Mouse (Mus musculus) hindbrain, embryonic 10.5 days (tissue): ENCODE measurements around the gene Suclg1. TPM values are rescaled to one million over a fixed set of nuclear protein-coding genes. Genes with fewer than 3 reads are reported as not detected.

ENCODE experiments used
- DNase-seq: peaks from one replicate; pipeline ENCODE4 v3.0.0-alpha.2; 2017; ENCODE audit warnings: low spot score
- H3K27ac ChIP-seq: fragments of 300-500 bp; sonication (generic); 2 replicates; pipeline ENCODE4 v1.5.1; 2016; ENCODE audit warnings: mild to moderate bottlenecking, moderate library complexity
- H3K27me3 ChIP-seq: fragments of 300-500 bp; sonication (generic); 2 replicates; pipeline ENCODE4 v1.6.1; 2016; ENCODE audit warnings: mild to moderate bottlenecking; ENCODE audit not compliant: poor library complexity, insufficient read depth, severe bottlenecking
- H3K36me3 ChIP-seq: fragments of 300-500 bp; sonication (generic); 2 replicates; pipeline ENCODE4 v1.6.1; 2016; ENCODE audit warnings: mild to moderate bottlenecking, moderate library complexity
- H3K4me1 ChIP-seq: fragments of 300-500 bp; sonication (generic); replicated peaks from 2 replicates; pipeline ENCODE4 v1.6.1; 2016; ENCODE audit warnings: mild to moderate bottlenecking
- H3K4me3 ChIP-seq: fragments of 300-500 bp; sonication (generic); 2 replicates; pipeline ENCODE4 v1.5.1; 2016; ENCODE audit warnings: mild to moderate bottlenecking, moderate library complexity
- H3K9me3 ChIP-seq: fragments of 300-500 bp; sonication (generic); 2 replicates; pipeline ENCODE4 v1.6.1; 2016; ENCODE audit warnings: mild to moderate bottlenecking, moderate library complexity
- WGBS: fragments of 180-500 bp; shearing (Covaris S2); methylation state at CpG from one replicate; pipeline ENCODE4 v1.1.7; 2016; 5-methylcytosine and 5-hydroxymethylcytosine counted together
- polyA plus RNA-seq: library from polyadenylated mRNA; unstranded; fragments of >200 nt; fragmentation: Nextera tagmentation; extraction: Ambion mirVana; gene quantifications from 2 replicates; pipeline ENCODE4 v1.2.1, GENCODE M21; 2016

Suclg1 gene
- polyA plus RNA-seq = 167 and 179 TPM in 2 replicates

- no peaks in the 10 kb centered on the region for H3K27me3 ChIP-seq
- H3K9me3 ChIP-seq = no peaks in the 10 kb centered on the region
- no peaks in the 10 kb centered on the region for H3K36me3 ChIP-seq
- H3K4me3 ChIP-seq = peak within 1 kb of the TSS; percentile 87
- peaks cover 12% of the 10 kb centered on the region for H3K4me1 ChIP-seq
- under 1% methylated on average over 58 of the region's 58 CpGs for WGBS
- peak; percentile 86 for DNase-seq
- H3K27ac ChIP-seq = peak within 1 kb of the TSS; percentile 93
Measured at GRCm38 (mm10) chr6:73248237-73249048, at the start of gene Suclg1. Gene Suclg1 (plus strand): TSS chr6:73248382.

- WGBS = 78% methylated on average over 2 of the region's 2 CpGs
- no peak overlapping the region for H3K4me3 ChIP-seq
- no peaks in the 10 kb centered on the region for H3K27me3 ChIP-seq
- H3K27ac ChIP-seq = no peak overlapping the region
- H3K9me3 ChIP-seq = 0 out of 2 replicates have a peak, but pooled peaks cover 2% of the 10 kb centered on the region
- H3K36me3 ChIP-seq = no peaks in the 10 kb centered on the region
- DNase-seq = no peak
- no peaks in the 10 kb centered on the region for H3K4me1 ChIP-seq
Measured at GRCm38 (mm10) chr6:73203724-73204123, 44.5 kb upstream of the Suclg1 start.

GRCm38 (mm10) chr6:73204937-73205336 lies 43.2 kb upstream of the Suclg1 start:
- DNase-seq = no peak
- Histone ChIP-seq H3K36me3 (no peaks in the 10 kb centered on the region), H3K27ac (no peak overlapping the region)

GRCm38 (mm10) chr6:73209598-73209997 lies 38.6 kb upstream of the Suclg1 start:
- Histone ChIP-seq H3K4me3 (no peak overlapping the region), H3K36me3 (no peaks in the 10 kb centered on the region), H3K27me3 (no peaks in the 10 kb centered on the region), H3K27ac (no peak overlapping the region), H3K9me3 (0 out of 2 replicates have a peak, but pooled peaks cover 2% of the 10 kb centered on the region), H3K4me1 (no peaks in the 10 kb centered on the region)
- DNase-seq = no peak
- WGBS = 94% methylated on average over 6 of the region's 6 CpGs

More at GRCm38 (mm10) chr6:73204937-73205336, 43.2 kb upstream of the Suclg1 start:
- Histone ChIP-seq H3K4me1 (no peaks in the 10 kb centered on the region), H3K9me3 (0 out of 2 replicates have a peak, but pooled peaks cover 2% of the 10 kb centered on the region), H3K4me3 (no peak overlapping the region), H3K27me3 (no peaks in the 10 kb centered on the region)
- 85% methylated on average over 4 of the region's 4 CpGs for WGBS

GRCm38 (mm10) chr6:73210445-73210972 lies 37.7 kb upstream of the Suclg1 start:
- Histone ChIP-seq H3K27ac (no peak overlapping the region), H3K4me1 (no peaks in the 10 kb centered on the region), H3K9me3 (0 out of 2 replicates have a peak, but pooled peaks cover 2% of the 10 kb centered on the region), H3K27me3 (no peaks in the 10 kb centered on the region), H3K36me3 (no peaks in the 10 kb centered on the region), H3K4me3 (no peak overlapping the region)
- 86% methylated on average over 4 of the region's 4 CpGs for WGBS
- DNase-seq = no peak

GRCm38 (mm10) chr6:73211036-73211435 lies 37.1 kb upstream of the Suclg1 start:
- 89% methylated on average over 3 of the region's 3 CpGs for WGBS
- no peak overlapping the region for H3K4me3 ChIP-seq
- no peaks in the 10 kb centered on the region for H3K27me3 ChIP-seq
- 0 out of 2 replicates have a peak, but pooled peaks cover 2% of the 10 kb centered on the region for H3K9me3 ChIP-seq
- H3K27ac ChIP-seq = no peak overlapping the region
- DNase-seq = no peak
- H3K4me1 ChIP-seq = no peaks in the 10 kb centered on the region
- H3K36me3 ChIP-seq = no peaks in the 10 kb centered on the region

- no peaks in the 10 kb centered on the region for H3K27me3 ChIP-seq
- H3K27ac ChIP-seq = no peak overlapping the region
- no peaks in the 10 kb centered on the region for H3K36me3 ChIP-seq
- no peaks in the 10 kb centered on the region for H3K4me1 ChIP-seq
- H3K9me3 ChIP-seq = 0 out of 2 replicates have a peak, but pooled peaks cover 2% of the 10 kb centered on the region
- no peak overlapping the region for H3K4me3 ChIP-seq
- DNase-seq = no peak
Measured at GRCm38 (mm10) chr6:73211602-73212001, 36.6 kb upstream of the Suclg1 start.

- H3K4me3 ChIP-seq = peak within 1 kb of the TSS; percentile 51
- H3K27me3 ChIP-seq = no peaks in the 10 kb centered on the region
- H3K4me1 ChIP-seq = peaks cover 18% of the 10 kb centered on the region
- WGBS = 37% methylated on average over 25 of the region's 25 CpGs
- H3K9me3 ChIP-seq = no peaks in the 10 kb centered on the region
- no peaks in the 10 kb centered on the region for H3K36me3 ChIP-seq
- DNase-seq = peak; percentile 91
- peak within 1 kb of the TSS; percentile 67 for H3K27ac ChIP-seq
Measured at GRCm38 (mm10) chr6:73221189-73221957, 26.8 kb upstream of the Suclg1 start, which contains the start of gene Dnah6. Gene Dnah6 (minus strand): TSS chr6:73221651.

- H3K27ac ChIP-seq = peak overlapping the region; percentile 67
- H3K4me3 ChIP-seq = peak overlapping the region; percentile 51
- WGBS = 36% methylated on average over 23 of the region's 23 CpGs
- no peaks in the 10 kb centered on the region for H3K36me3 ChIP-seq
- peaks cover 18% of the 10 kb centered on the region for H3K4me1 ChIP-seq
- H3K9me3 ChIP-seq = no peaks in the 10 kb centered on the region
- DNase-seq = no peak
- H3K27me3 ChIP-seq = no peaks in the 10 kb centered on the region
Measured at GRCm38 (mm10) chr6:73221958-73222735, 26.0 kb upstream of the Suclg1 start.

GRCm38 (mm10) chr6:73222841-73223526 lies 25.2 kb upstream of the Suclg1 start:
- peak; percentile 63 for DNase-seq
- WGBS = 17% methylated on average over 10 of the region's 10 CpGs
- Histone ChIP-seq H3K4me3 (peak overlapping the region; percentile 29), H3K4me1 (peaks cover 18% of the 10 kb centered on the region), H3K27me3 (no peaks in the 10 kb centered on the region), H3K27ac (peak overlapping the region; percentile 50), H3K9me3 (no peaks in the 10 kb centered on the region), H3K36me3 (no peaks in the 10 kb centered on the region)

GRCm38 (mm10) chr6:73227376-73228158 lies 20.6 kb upstream of the Suclg1 start:
- Histone ChIP-seq H3K27ac (no peak overlapping the region), H3K36me3 (no peaks in the 10 kb centered on the region), H3K4me1 (0 out of 2 replicates have a peak, but pooled peaks cover 6% of the 10 kb centered on the region), H3K4me3 (no peak overlapping the region), H3K27me3 (no peaks in the 10 kb centered on the region), H3K9me3 (no peaks in the 10 kb centered on the region)
- DNase-seq = peak; percentile 25
- WGBS = 47% methylated on average over 10 of the region's 10 CpGs
